Mouse (Mus musculus): ENCODE results near the gene Alox12.

Gene Alox12

GRCm38 (mm10) chr11:70254931-70255531 is at the start of gene Alox12:
TSS of gene Alox12 (minus strand) at chr11:70255353.
- no peak for DNase-seq

GRCm38 (mm10) chr11:70302293-70302692 is 47.1 kb upstream of the Alox12 start:
- DNase-seq, result no peak

- no peak for DNase-seq
These were observed 42.8 kb upstream of the Alox12 start for GRCm38 (mm10) chr11:70297836-70298454.

- no peak for DNase-seq
These were observed 42.3 kb upstream of the Alox12 start for GRCm38 (mm10) chr11:70297405-70297804.

GRCm38 (mm10) chr11:70293881-70294280 is 38.7 kb upstream of the Alox12 start:
- peak; percentile 23 for DNase-seq

- no peak for DNase-seq
These were observed 36.1 kb upstream of the Alox12 start for GRCm38 (mm10) chr11:70291235-70291634.

GRCm38 (mm10) chr11:70289236-70289635 is 34.1 kb upstream of the Alox12 start:
- peak; percentile 12 for DNase-seq

- DNase-seq, result no peak
These were observed 32.9 kb upstream of the Alox12 start for GRCm38 (mm10) chr11:70288102-70288501.

GRCm38 (mm10) chr11:70285686-70286085 is 30.5 kb upstream of the Alox12 start:
- DNase-seq, result no peak

GRCm38 (mm10) chr11:70284757-70285156 is 29.6 kb upstream of the Alox12 start:
- DNase-seq, result no peak

GRCm38 (mm10) chr11:70283666-70284065 is 28.5 kb upstream of the Alox12 start:
- DNase-seq, result no peak

GRCm38 (mm10) chr11:70280441-70280840 is 25.3 kb upstream of the Alox12 start:
- DNase-seq, result no peak

- DNase-seq, result no peak
These were observed 23.8 kb upstream of the Alox12 start for GRCm38 (mm10) chr11:70278961-70279360.

- peak; percentile 8 for DNase-seq
These were observed 16.5 kb upstream of the Alox12 start for GRCm38 (mm10) chr11:70271641-70272040.

- no peak for DNase-seq
These were observed 11.3 kb upstream of the Alox12 start for GRCm38 (mm10) chr11:70266405-70266804.

- no peak for DNase-seq
These were observed 10.7 kb upstream of the Alox12 start for GRCm38 (mm10) chr11:70265819-70266218.

- DNase-seq, result no peak
These were observed 10.1 kb upstream of the Alox12 start for GRCm38 (mm10) chr11:70265252-70265651.

- no peak for DNase-seq
These were observed 3.9 kb upstream of the Alox12 start for GRCm38 (mm10) chr11:70259035-70259434.

GRCm38 (mm10) chr11:70254337-70254736 is 816 bp downstream of the Alox12 start:
- no peak for DNase-seq

- DNase-seq, result no peak
These were observed 3.3 kb downstream of the Alox12 start for GRCm38 (mm10) chr11:70251853-70252252.

GRCm38 (mm10) chr11:70250150-70250549 is 5.0 kb downstream of the Alox12 start:
- DNase-seq, result no peak

GRCm38 (mm10) chr11:70247136-70247845 is 7.9 kb downstream of the Alox12 start:
- no peak for DNase-seq

GRCm38 (mm10) chr11:70242591-70242990 is 12.6 kb downstream of the Alox12 start:
- no peak for DNase-seq

All from right cerebral cortex, adult 18-20 months (tissue).